Mouse (Mus musculus) embryo, embryonic 9.5 days (tissue): ENCODE data around the gene Celsr3.

ENCODE experiments used
- DNase-seq: peaks from one replicate; pipeline ENCODE4 v3.0.0-alpha.2; 2017; ENCODE audit errors: extremely low spot score

Celsr3 gene

GRCm38 (mm10) chr9:108854241-108854696 lies 28.1 kb downstream of the Celsr3 start:
- DNase-seq = peak; percentile 86

DNA sequence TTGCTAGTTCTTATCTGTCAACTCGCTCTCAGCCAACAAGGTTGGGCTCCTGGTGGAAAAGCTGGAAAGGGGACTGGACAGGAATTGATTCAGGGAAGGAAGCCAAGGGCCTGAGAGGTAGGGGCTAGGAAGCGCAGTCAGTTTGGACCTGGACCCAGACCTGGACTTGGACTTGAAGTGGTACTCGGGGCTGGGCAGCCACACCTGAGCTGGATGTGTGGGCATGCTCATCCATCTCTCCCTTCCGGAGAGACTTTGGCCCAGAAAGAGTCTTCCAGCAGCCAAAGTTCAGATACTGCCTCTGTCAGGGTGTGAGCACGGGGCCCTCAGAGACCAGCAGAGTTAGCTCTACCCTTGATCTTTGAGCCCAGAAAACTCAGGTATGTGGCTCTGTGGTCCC lies 29.2 kb downstream of the Celsr3 start:
- DNase-seq = no peak

DNA sequence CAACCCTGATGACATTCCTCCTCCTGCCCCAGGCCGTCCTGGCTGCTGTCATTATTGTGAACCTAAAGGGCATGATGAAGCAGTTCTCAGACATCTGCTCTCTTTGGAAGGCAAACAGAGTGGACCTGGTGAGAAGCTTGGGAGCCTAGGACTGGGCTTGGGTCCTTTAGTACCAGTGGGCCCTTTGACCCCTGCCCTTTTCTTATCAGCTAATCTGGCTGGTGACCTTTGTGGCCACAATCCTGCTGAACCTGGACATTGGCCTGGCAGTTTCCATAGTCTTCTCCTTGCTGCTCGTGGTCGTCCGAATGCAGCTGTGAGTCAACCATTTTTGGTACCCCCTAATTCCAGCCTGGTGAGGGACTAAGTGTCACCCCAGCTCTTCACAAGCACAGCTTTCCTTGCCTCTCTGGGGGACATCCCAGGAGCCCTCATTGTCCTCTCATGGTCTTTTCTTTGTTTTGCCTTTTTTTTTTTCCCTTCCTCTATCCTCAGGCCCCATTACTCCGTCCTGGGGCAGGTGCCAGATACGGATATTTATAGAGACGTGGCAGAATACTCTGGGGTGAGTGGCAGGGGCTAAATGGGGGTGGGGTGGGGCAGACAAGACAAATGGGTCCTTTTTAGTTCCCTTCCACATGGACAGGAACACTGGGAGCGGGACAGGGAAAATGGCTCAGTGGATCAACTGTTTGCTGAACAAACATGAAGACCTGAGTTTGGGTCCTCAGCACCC lies 32.8 kb downstream of the Celsr3 start:
- DNase-seq = no peak
